Mouse (Mus musculus) C2C12 (cell line): Measurements from ENCODE around the gene Zg16. TPM values are rescaled to one million over a fixed set of nuclear protein-coding genes. Genes with fewer than 3 reads are reported as not detected.
A peak's percentile ranks its signal among the peaks of the same experiment; 100 is the strongest.

Experiments
- H3K27me3 ChIP-seq: one replicate; pipeline ENCODE4 v1.6.1; 2011; ENCODE audit not compliant: control insufficient read depth, insufficient read depth, insufficient read length
- H3K36me3 ChIP-seq: one replicate; pipeline ENCODE4 v1.6.1; 2011; ENCODE audit not compliant: control insufficient read depth, insufficient read depth
- H3K4me3 ChIP-seq: one replicate; pipeline ENCODE4 v1.5.1; 2011; ENCODE audit warnings: mild to moderate bottlenecking, control low read depth; ENCODE audit not compliant: poor library complexity, insufficient read depth, severe bottlenecking
- H3K79me2 ChIP-seq: one replicate; pipeline ENCODE4 v1.6.1; 2011; ENCODE audit not compliant: control insufficient read depth, insufficient read depth
- H3K79me3 ChIP-seq: one replicate; pipeline ENCODE4 v1.6.1; 2011; ENCODE audit warnings: low read depth, control low read depth
- H3ac ChIP-seq: one replicate; pipeline ENCODE3; 2011; ENCODE audit warnings: low read depth; ENCODE audit not compliant: control insufficient read depth, insufficient read length
- CEBPB ChIP-seq: IDR thresholded peaks from one replicate; pipeline ENCODE4 v1.6.1; 2011; ENCODE audit warnings: low read depth, mild to moderate bottlenecking, control low read depth, moderate library complexity
- CTCF ChIP-seq: IDR thresholded peaks from one replicate; pipeline ENCODE4 v1.5.1; 2011; ENCODE audit not compliant: control insufficient read depth, insufficient read depth, insufficient read length
- FOSL1 ChIP-seq: IDR thresholded peaks from one replicate; pipeline ENCODE4 v1.8.0; 2011; ENCODE audit warnings: mild to moderate bottlenecking, low read length; ENCODE audit not compliant: poor library complexity, insufficient read depth, severe bottlenecking
- MAX ChIP-seq: IDR thresholded peaks from one replicate; pipeline ENCODE4 v1.6.1; 2011; ENCODE audit warnings: mild to moderate bottlenecking, control low read depth
- MYOD1 ChIP-seq: IDR thresholded peaks from one replicate; pipeline ENCODE4 v1.6.1; 2011; ENCODE audit warnings: low read depth; ENCODE audit not compliant: control insufficient read depth, insufficient read length
- MYOG ChIP-seq: IDR thresholded peaks from one replicate; pipeline ENCODE4 v1.6.1; 2011; ENCODE audit not compliant: control insufficient read depth, insufficient read length; ENCODE audit errors: extremely low read depth
- USF1 ChIP-seq: IDR thresholded peaks from one replicate; pipeline ENCODE4 v1.6.1; 2011; ENCODE audit warnings: low read depth, mild to moderate bottlenecking, control low read depth, moderate library complexity
- polyA plus RNA-seq: library from polyadenylated mRNA; unstranded; fragments of >200 nt; fragmentation: generic; extraction: Trizol; gene quantifications from one replicate; pipeline ENCODE4 v1.2.1, GENCODE M21; 2012; ENCODE audit warnings: missing spikeins

The Zg16 gene
- polyA plus RNA-seq, 1 experiment, result not detected

GRCm38 (mm10) chr7:127113614-127114259 is 26.6 kb upstream of the Zg16 start:
- no peaks in the 10 kb centered on the region for H3K79me2 ChIP-seq
- H3K36me3 ChIP-seq, result no peaks in the 10 kb centered on the region
- TF ChIP-seq FOSL1 (no peak), MAX (no peak), MYOD1 (no peak), MYOG (no peak), USF1 (no peak), CEBPB (no peak), CTCF (no peak)
- H3K79me3 ChIP-seq, result no peaks in the 10 kb centered on the region
- H3K27me3 ChIP-seq, result peaks cover 3% of the 10 kb centered on the region
- no peak overlapping the region for H3ac ChIP-seq
- no peak overlapping the region for H3K4me3 ChIP-seq

GRCm38 (mm10) chr7:127112921-127113597 is 25.9 kb upstream of the Zg16 start:
- Histone ChIP-seq H3K36me3 (no peaks in the 10 kb centered on the region), H3K27me3 (peaks cover 8% of the 10 kb centered on the region), H3K4me3 (no peak overlapping the region), H3K79me2 (no peaks in the 10 kb centered on the region), H3ac (no peak overlapping the region), H3K79me3 (no peaks in the 10 kb centered on the region)
- TF ChIP-seq MAX (no peak), MYOD1 (no peak), USF1 (no peak), MYOG (no peak), CTCF (no peak), CEBPB (no peak), FOSL1 (no peak)

GRCm38 (mm10) chr7:127112251-127112841 is 25.2 kb upstream of the Zg16 start:
- TF ChIP-seq MAX, result no peak
- no peak for TF ChIP-seq FOSL1
- no peak for TF ChIP-seq USF1
- TF ChIP-seq MYOG, result no peak
- TF ChIP-seq CTCF, result no peak
- no peak for TF ChIP-seq CEBPB
- no peak for TF ChIP-seq MYOD1

GRCm38 (mm10) chr7:127111461-127111860 is 24.3 kb upstream of the Zg16 start:
- H3K79me2 ChIP-seq, result no peaks in the 10 kb centered on the region
- H3ac ChIP-seq, result no peak overlapping the region
- no peak overlapping the region for H3K4me3 ChIP-seq
- H3K27me3 ChIP-seq, result peaks cover 8% of the 10 kb centered on the region
- H3K36me3 ChIP-seq, result no peaks in the 10 kb centered on the region
- TF ChIP-seq MYOD1 (no peak), CTCF (peak; percentile 67), MYOG (no peak), CEBPB (no peak), USF1 (no peak)
- no peaks in the 10 kb centered on the region for H3K79me3 ChIP-seq

More at GRCm38 (mm10) chr7:127112251-127112841, 25.2 kb upstream of the Zg16 start:
- Histone ChIP-seq H3K79me3 (no peaks in the 10 kb centered on the region), H3K79me2 (no peaks in the 10 kb centered on the region), H3K27me3 (peaks cover 8% of the 10 kb centered on the region), H3ac (no peak overlapping the region), H3K4me3 (no peak overlapping the region), H3K36me3 (no peaks in the 10 kb centered on the region)

GRCm38 (mm10) chr7:127110239-127111007 is 23.3 kb upstream of the Zg16 start:
- H3ac ChIP-seq, result no peak overlapping the region
- TF ChIP-seq CTCF (peak; percentile 93), FOSL1 (no peak), USF1 (no peak), MYOG (no peak), CEBPB (no peak), MAX (no peak), MYOD1 (no peak)
- H3K4me3 ChIP-seq, result no peak overlapping the region
- no peaks in the 10 kb centered on the region for H3K79me3 ChIP-seq
- H3K36me3 ChIP-seq, result no peaks in the 10 kb centered on the region
- H3K79me2 ChIP-seq, result no peaks in the 10 kb centered on the region
- H3K27me3 ChIP-seq, result peaks cover 8% of the 10 kb centered on the region
